Mouse (Mus musculus) left cerebral cortex, postnatal 10 days (tissue): Measurements from ENCODE around the gene Rcsd1. TPM values are rescaled to one million over a fixed set of nuclear protein-coding genes. Genes with fewer than 3 reads are reported as not detected.
A peak's percentile ranks its signal among the peaks of the same experiment; 100 is the strongest.

ENCODE experiments used
- DNase-seq, 2 experiments: peaks; one replicate each; pipeline ENCODE4 v3.0.0; 2021 to 2022; ENCODE audit warnings: low spot score in 2 of 2, mixed read lengths in 1 of 2; ENCODE audit errors: extremely low spot score in 1 of 2
- intact Hi-C: fragments of 180-260 bp; cut with DNase I; formaldehyde crosslinking; loops from one replicate; pipeline ENCODE4 v1.15.1; 2025
- total RNA-seq, 2 experiments: library from RNA; stranded (reverse); gene quantifications; 2 replicates each; pipeline ENCODE4 v1.2.3; 2021

Gene Rcsd1
- total RNA-seq, 2 experiments from 2014 or later = 5.8 to 7.0 TPM

- no peak for DNase-seq
- intact Hi-C loops = no loop called here
These were observed 13.1 kb upstream of the Rcsd1 start for GRCm38 (mm10) chr1:165722531-165723123.

DNA sequence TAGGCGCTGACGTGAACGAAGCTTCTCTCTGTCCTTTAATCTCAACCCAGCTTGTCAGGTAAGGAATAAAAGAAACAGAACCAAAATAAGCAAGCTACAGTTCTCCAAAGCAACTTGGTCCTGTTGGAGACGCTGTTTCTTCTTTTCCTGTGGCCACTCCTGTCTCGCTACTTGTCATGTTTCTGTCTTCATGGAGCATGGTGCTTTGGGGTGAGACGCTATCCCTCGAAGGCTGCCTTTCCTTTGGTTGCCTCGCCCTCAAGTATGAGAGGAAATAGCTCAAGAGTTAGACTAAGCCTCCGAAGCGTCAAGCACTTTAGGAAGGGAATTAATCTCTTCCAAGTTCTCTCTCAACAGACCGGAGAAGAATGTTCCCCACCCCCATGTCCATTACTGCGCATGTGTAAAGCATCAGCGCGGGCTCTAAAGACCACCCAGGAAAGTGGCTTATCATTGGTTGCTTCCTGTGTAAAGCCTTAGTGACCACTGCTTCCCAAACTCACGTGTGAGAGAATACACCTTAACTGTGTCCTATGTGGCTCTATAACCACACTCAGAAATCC lies 9.1 kb upstream of the Rcsd1 start:
- no peak for DNase-seq
- intact Hi-C loops = no loop called here

DNA sequence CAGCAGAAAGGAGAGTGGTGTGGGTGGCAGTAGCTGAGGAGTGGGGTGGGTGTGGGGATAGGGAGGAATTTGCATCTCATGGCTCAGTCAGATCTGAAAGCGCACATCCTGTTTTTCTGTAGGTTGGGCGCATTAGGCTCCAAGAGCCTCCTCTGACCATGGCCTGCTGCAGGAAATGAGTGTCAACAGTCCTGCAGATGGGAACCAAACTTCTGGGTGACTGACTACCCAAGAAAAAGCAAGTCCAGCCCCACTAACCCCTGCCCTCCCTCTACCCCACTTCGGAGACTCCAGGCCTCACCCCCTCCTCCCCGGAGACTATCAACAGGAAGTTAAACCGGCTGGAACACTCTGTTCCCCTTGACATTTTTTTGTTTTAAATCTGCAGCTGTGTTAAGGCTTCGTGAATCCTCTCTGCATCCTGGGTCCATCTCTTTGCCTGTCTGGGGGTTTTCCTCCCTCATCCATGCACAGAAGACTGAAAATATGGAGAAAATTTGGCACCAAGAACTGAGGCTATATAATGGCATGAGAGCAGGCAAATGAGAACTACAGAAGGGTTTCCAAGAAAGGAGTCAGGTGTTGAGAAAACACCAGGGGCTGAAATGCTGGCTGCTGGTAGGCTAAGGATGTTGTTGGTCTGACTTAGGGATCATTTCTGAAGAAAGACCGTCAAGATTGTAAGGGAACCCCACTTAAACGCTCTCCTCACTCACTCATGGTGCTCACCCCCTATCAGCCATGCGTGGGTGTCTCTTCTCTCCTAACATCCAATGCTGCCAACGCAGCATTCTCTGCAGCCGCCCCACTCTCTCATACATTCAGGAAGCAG lies 8.4 kb upstream of the Rcsd1 start:
- DNase-seq = peak; percentile 21 to 81
- intact Hi-C loops = no loop called here

- intact Hi-C loops = no loop called here
- no peak for DNase-seq
These were observed 6.9 kb upstream of the Rcsd1 start for GRCm38 (mm10) chr1:165716426-165716825.

- no peak for DNase-seq
- intact Hi-C loops = no loop called here
These were observed 4.2 kb upstream of the Rcsd1 start for GRCm38 (mm10) chr1:165713798-165714197.

DNA sequence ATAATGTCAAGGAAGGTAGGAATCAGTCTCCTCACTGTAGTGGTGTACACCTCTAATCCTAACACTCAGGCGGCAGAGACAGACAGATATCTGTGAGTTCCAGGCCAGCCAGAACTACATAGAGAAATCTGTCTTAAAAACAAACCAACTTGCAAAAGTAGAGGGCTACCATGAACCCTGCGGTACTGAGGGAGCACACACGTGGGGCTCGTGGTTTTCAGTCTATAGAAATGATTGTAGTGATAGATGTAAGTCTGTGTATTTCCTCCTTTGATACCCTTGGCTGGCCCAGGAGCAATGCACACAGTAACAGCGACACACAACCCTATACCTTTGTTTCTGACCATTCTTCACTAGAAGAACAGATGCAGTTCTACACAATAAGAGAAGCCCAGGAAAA lies 2.4 kb upstream of the Rcsd1 start:
- no peak for DNase-seq
- intact Hi-C loops = no loop called here

GRCm38 (mm10) chr1:165708686-165709380 lies 724 bp downstream of the Rcsd1 start:
- DNase-seq = no peak
- intact Hi-C loops = no loop called here

DNA sequence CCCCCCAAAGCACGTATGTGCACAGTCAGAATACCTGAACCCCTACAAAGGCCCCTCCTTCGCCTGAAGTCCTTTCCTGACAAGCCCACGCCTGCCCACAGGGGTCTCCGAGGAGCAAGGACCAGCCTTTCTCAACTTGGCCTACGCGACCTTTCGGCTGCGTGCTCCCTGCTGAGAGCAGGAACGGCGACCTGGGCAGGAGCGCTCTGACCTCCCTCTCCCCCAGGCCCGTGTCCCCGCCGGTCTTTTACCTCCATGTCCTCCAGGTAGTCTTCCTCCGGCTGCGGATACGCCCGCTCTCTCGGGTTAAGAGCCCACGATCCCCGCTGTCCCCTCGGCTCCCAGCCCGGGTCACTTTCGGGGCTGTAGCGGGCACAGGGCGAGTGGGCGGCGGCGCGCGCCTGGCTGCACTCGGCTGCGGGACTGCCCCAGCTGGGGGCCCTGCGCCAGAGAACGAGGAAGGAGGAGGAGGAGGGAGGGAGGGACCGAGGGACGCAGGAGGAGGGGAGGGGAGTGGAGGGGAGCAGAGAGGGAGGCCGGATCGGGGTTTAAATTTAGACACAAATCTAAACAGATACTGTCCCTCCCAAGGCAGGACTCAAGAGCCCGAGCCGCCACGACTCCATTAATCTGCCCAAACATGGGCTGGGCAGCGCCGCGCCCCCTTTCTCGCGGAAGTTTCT lies 1.8 kb downstream of the Rcsd1 start:
- intact Hi-C loops = no loop called here
- peak in 1 of 2 experiments; percentile 81 for DNase-seq

GRCm38 (mm10) chr1:165707241-165707639 lies 2.3 kb downstream of the Rcsd1 start:
- DNase-seq = no peak
- intact Hi-C loops = no loop called here

GRCm38 (mm10) chr1:165706492-165706891 lies 3.1 kb downstream of the Rcsd1 start:
- intact Hi-C loops = no loop called here
- DNase-seq = no peak

DNA sequence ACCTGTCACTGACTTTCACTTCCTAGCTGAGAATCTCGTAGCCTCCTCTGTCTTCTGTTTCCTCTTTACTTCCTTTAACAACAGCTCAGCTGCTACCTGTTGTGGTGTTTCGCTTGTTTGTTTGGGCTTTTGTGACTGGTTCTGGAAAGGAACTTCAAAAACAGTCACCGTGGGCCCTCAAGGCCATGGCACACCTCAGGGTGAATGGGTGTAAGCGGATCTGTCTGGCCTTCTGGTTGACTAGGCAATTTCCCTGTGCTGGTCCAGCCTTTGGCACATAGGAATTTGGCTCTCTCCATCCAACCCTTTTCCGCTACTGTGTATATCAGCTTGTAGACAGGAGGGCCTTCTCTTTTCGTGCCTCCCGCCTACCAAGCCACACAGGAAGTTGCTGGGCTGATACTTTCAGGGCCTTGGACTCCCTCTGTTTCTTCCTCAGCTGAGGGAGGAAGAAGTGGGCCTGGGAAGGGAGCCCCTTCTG lies 3.6 kb downstream of the Rcsd1 start:
- intact Hi-C loops = no loop called here
- no peak for DNase-seq

GRCm38 (mm10) chr1:165705368-165705767 lies 4.2 kb downstream of the Rcsd1 start:
- no peak for DNase-seq
- intact Hi-C loops = no loop called here

GRCm38 (mm10) chr1:165704841-165705240 lies 4.7 kb downstream of the Rcsd1 start:
- intact Hi-C loops = no loop called here
- DNase-seq = no peak

DNA sequence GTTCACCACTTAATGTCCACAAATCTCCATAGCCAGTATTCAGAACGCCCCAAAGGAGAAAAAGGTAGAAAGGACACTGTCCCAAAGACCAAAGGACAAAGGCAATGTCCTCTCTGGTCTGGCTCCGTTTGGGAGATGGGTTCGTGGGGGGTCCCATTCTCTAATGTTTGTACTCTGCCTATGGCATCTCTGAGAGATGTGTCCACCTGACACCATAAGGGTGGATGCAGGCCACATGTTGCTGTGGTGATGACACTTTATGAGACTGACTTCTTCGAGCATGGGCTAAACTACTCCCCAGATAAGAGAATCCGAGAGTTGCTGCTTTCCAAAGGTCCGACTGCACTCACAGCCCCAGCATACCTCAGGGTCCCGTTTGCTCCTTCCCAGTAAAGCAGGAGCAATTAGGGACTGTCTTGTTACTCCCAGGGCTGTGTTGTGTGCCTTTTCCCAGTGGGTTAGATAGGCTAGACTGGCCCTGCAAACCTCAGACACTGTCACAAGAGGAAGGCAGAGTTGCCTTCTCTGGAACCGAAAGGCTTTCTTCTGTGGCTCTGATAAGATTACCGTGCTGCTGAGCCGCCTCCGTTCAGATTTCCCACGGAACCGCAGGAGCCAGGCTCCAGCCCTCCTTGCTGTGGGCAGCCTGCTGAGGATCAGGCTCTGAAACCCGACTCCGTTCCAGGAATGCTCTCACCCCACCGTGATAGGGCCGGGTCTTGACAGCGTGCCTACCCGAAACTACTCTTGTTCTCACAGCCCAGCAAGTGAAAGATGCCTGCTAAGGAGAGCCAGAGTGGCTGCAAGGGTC lies 7.1 kb downstream of the Rcsd1 start:
- intact Hi-C loops = no loop called here
- peak in 1 of 2 experiments; percentile 61 for DNase-seq

GRCm38 (mm10) chr1:165701562-165701961 lies 8.0 kb downstream of the Rcsd1 start:
- intact Hi-C loops = no loop called here
- DNase-seq = no peak

- no peak for DNase-seq
- intact Hi-C loops = no loop called here
These were observed 8.5 kb downstream of the Rcsd1 start for GRCm38 (mm10) chr1:165700933-165701518.

- intact Hi-C loops = no loop called here
- DNase-seq = no peak
These were observed 9.2 kb downstream of the Rcsd1 start for GRCm38 (mm10) chr1:165700376-165700815.

DNA sequence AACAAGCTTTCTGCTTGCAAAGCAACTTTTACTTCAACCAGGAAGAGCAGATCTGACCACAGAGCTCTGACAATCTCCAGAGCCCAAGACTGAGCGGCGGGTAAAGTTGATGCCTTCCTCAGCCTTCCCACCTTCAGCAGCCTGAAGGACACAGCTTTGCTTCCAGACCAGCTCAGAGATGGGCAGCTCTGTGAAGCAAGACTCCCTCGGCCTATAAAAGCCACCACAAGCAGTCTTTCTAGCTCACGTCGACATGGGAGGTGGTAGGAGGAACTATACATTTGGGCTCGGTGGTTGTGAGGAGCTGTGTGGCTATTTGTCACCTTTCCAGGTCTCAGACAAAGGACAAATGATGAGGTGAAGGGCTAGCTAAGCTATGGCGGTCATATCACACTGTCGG lies 11.9 kb downstream of the Rcsd1 start:
- intact Hi-C loops = no loop called here
- DNase-seq = no peak
